Mouse (Mus musculus): ENCODE measurements at regions not wholly inside any gene's neighbourhood (a gene's known extent, or its start where the extent isn't known, plus 50 kb on each side); places are given as distances from the start of the nearest gene placed in this dataset.

DNA sequence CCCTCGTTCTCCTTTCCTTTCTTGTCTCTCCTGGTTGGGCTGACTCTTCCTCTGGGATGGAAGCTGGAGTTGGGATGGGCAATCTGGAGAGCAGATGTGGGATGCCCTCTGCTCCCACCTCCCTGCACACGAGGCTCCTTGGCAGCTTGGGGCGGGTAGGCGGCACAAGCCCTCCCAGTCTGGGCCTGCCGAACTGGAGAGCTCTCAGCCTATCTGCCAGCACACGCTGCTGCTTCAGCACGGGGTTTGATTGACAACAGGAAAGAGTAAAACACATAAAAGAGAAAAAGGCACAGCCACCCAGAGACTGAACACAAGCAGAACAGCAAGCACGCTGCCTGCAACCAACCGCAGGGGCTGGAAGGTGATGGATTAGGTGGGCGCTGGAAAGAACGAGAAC lies 121.9 kb upstream of the Pja1 start:
- TF ChIP-seq CTCF (IDR thresholded peaks at IDR 0.05; ENCODE audit: low read depth, low read length) (no peak), GATA1 (IDR thresholded peaks at IDR 0.05; ENCODE audit: borderline replicate concordance, low read length) (no peak), POLR2AphosphoS5 (IDR thresholded peaks at IDR 0.05; ENCODE audit: insufficient replicate concordance, low read depth, low read length) (no peak), GATA2 (IDR thresholded peaks at IDR 0.05; ENCODE audit: borderline replicate concordance, low read depth, low read length) (no peak)
